Mouse (Mus musculus): ENCODE results near the gene Ear2.
"Not testable (repeated sequence)": the region's sequence is repeated elsewhere in the genome, so short reads cannot be mapped to it uniquely, and the experiment has no call there.

Ear2 gene

DNA sequence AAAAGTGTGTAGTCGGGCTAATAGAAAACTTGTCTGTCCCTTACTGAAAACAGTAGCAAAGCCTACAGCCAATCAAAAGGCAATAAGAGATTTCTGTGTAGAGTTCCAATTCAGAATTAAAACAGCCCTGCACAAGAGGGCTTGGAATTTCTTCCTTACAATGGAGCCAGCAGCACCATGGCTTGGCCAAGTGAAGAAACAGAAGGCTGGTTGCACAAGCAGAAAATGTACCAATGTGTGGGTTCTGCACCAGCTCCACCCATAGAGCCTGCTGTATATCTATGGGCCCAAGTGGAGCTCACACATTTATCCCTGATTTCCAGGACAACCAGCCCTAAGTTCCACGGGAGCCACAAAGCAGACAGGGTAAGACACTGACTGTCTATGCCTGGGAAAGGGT, at the start of gene Ear2:
Gene Ear2, plus strand, starts transcription at position 301 of the 400 bp plus-strand sequence.
- not testable (repeated sequence) for DNase-seq (ENCODE audit: extremely low spot score, low spot score)

DNA sequence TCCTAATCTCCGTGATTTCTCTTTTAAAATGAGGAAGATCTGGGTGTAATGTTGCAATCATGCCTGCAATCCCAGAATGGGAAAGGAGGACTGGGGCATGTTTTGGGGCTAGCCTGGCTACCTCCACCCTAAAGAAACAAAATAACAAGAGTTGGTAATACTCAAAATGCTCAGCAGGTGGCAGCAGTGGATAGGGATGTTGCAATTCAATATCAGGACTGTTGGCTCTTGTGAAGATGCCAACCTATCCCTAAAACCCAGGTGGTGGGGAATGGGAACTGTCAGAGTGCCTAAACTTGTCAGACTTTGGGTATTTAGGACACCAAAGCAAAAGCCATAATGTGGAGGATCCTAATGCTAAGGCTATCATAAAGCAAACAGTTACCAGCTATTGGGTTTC, 34.6 kb upstream of the Ear2 start:
- DNase-seq (ENCODE audit: extremely low spot score, low spot score) = peak; percentile 27

DNA sequence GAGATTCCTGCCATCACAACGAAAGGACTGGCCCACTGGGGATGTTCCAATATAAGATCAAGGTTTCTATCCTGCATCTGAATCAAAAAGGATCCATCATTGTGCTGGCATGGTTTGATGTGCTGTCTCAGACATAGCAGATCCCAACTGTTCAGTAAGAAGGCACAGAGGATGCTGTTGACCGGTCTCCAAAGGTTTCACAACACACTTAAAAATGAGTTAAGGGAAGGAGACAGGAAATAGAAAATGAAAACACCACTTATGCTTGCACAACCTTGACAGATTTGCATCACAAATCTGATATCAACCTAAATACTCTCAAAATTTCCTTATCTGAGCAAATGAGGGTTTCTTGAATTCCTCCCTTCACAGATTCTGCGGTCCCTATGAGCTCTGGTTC, 31.9 kb upstream of the Ear2 start:
- not testable (repeated sequence) for DNase-seq (ENCODE audit: extremely low spot score, low spot score)

DNA sequence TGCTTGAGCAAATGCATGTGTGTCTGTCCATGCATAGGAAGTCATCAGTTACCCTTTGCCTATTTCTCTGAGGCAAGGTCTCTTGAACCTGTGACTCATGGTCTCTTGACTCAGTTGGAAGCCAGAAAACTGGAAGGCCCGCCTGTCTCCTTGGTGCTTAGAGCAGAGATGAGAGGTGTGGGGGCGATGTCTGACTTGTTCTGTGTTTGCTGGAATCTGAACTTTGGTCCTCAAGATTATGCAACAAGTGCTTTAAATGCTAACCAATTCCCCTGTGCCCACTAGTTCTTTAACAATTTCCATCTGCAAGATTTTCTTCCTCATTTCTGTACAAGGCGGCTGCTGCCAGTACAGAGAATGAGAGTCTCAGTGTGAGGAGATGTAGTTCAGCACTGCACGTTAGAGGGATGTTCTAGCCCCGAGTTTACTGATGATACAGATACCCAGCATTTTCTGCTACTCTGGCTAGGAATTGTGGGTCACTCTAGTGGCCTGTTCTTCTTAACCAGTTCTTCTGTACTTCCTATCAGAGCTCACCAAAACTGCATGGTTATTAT, 24.6 kb upstream of the Ear2 start:
- not testable (repeated sequence) for DNase-seq (ENCODE audit: extremely low spot score, low spot score)

DNA sequence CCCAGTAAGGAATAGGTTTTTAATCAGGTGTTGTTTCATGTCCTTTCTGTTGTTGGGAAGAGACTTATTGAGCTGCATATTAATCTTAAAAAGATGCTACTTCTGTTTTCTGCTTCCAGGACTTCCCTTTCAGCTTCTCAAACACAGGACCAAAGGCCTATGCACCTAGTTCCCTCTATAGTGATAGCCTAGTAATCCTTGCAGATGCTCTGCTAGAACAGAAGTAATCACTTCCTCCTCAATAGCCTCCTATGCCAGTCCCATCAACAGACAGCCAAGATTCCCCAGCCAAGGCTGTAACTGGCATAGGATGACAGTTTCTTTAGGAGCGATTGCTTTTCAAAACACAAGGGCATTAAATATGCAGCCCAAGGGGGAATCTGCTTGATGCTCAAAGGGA, 15.9 kb upstream of the Ear2 start:
- DNase-seq (ENCODE audit: extremely low spot score, low spot score) = not testable (repeated sequence)

DNA sequence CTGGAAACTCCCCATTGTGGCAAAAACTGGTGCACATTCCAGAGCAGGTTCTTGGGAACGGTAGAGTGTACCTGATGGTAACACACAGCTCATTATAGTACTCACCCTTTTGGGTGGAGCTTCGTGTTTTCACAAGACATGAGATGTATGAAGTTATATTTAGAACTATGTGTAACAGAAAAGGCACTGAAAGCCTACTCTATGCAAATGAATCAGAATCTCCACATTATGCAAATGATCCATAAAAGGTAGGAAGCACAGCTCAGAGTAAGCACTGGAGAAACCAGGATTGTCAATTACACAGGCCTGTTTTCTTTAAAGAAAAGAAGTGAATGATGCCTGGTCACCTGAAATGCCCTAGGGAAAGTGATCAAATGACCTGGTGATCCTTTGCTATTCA, 14.9 kb upstream of the Ear2 start:
- not testable (repeated sequence) for DNase-seq (ENCODE audit: extremely low spot score, low spot score)

DNA sequence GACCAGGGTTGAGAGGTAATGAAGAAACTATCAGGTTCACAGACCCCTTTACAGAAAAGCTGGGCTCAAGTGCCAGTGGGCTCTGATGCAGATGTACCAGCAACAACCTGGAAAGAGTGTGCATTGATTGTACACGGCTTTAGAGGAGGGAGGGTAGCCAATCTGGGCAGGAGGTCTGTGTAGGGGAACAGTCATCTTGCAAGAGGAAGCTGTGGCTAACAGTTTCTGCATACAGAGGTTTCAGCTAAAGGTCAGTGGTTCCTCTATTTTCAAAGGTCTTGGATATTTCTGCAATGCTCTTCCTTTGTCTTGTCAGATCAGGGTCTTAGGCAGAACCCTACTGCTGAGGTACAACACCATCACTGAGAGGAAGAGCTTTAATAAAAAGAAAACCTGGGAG, 10.9 kb upstream of the Ear2 start:
- DNase-seq (ENCODE audit: extremely low spot score, low spot score) = not testable (repeated sequence)

DNA sequence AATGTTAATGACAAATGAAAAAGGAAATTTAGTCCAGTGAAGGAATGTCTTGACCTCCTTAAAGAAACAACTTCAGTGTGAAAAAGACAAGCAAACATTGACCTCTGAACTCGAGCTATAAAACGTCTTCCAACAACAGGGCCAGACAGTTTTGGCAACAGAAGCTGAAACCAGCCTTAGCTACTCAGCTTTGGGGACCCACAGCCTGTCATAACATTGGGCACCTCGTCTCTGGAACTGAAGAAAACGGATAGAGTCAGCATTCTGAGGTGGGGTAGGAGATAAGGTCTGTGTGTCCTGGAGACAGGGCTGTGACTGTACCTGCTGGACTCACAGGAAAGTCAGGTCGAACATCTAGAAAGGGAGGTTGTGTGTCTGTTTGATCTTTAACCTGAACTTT, 8.0 kb upstream of the Ear2 start:
- not testable (repeated sequence) for DNase-seq (ENCODE audit: extremely low spot score, low spot score)

DNA sequence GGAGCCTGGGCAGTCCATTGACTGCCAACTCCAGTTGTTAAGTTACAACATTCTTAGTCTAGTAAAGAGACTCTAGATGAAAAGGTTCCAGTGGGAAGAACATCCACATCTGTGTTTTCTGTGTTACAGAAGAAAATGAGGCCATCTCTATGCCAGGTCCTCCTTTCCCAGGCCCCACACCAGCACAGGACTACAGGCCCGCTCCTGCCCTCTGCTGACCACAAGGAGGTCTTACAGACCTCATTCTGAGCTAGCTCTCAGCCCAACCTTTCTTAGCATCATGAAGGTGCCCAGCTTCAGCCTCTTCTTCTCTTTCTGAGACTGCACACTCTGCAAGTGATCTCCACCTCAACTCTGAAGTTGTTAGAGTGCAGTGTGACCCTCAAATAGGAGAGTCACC, 2.4 kb upstream of the Ear2 start:
- not testable (repeated sequence) for DNase-seq (ENCODE audit: extremely low spot score, low spot score)

DNA sequence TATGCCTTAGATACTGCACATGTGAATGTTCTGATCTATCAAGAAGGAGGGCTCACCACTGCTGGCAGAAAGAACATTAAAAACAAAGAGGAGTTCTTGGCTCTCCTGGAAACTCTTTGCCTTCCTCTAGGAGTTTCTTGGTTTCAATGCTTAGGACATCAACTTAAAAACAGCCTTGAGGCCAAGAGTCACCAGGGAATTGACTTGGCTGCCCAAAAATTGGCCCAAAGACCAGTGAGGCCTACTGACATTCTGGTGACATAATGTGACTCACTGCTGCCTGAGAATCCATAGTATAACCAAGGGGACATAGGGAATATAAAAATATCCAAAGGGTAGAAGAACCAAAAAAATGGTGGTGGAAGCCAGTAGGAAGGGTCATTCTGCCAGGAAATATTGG, 8.5 kb downstream of the Ear2 start:
- no peak for DNase-seq (ENCODE audit: extremely low spot score, low spot score)

DNA sequence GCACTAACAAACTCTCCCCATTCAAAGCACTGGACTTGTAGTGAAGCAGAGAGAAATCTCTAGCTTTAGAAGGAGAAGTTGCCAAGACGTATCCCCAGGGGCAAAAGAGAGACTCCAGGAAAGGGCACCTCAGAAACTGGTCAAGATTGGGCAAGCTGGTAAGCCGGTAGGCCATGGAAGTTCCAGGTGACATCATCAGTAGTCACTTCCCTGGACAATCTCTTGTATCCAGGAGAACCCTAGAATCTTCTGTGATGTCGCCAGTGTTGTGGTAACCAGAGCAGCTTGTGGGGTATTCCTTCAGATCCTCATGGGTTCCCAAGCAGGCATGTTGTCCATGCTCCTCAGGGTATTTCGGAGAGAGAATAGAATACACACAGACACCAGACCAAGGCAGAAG, 21.1 kb downstream of the Ear2 start, which contains the start of gene Gm3327:
Gene Gm3327, plus strand, starts transcription at position 301 of the 400 bp plus-strand sequence.
- DNase-seq (ENCODE audit: extremely low spot score, low spot score) = not testable (repeated sequence)

Data from neural tube, embryonic 10.5 days (tissue).